Mouse (Mus musculus) right cerebral cortex, postnatal 36 days (tissue): ENCODE data around the gene Pxk.

ENCODE experiments used
- DNase-seq, 2 experiments: peaks; one replicate each; pipeline ENCODE4 v3.0.0; 2022; ENCODE audit warnings: low spot score in 2 of 2, mixed read lengths in 1 of 2

Pxk gene

GRCm38 (mm10) chr14:8097978-8098686 lies at the start of gene Pxk:
Gene Pxk, plus strand, starts transcription at chr14:8098211.
- DNase-seq: peak; percentile 93 to 94

DNA sequence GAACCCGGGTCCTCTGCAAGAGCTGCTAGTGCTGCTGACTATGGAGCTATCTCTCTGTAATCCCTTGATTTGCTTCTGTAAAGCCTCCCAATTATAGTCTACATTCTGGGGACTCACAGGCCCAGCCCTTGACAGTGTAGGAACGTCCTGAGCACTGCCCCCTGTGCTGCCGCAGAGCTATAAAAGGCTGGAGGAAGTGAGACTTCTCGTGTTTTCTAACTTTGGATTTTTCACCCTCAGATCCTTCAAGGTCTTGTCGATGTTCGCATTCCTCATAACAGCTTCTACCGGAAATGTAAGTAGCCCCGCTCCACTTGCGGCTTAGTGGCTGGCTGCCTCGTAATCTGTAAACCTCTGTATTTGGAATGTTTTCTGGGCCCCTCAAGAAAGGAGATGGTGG lies 48.7 kb upstream of the Pxk start:
- no peak for DNase-seq

DNA sequence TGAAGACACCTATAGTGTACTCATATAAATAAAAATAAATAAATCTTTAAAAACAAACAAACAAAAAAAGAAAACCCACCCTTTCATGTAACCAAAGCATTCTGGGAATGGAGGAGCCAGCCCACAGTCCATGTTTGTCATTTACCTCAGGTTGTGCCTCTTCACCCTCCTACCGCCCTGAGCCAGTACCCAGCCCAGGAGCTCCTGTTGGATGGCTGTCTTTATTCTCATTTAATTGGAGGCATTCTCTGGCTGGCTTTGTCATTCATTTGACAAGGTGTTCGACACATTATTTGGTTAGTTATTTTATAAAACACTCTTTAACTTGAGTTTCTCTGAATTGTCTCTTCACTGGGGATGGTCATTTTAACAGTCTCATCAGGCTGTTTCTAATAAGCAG lies 46.1 kb upstream of the Pxk start:
- DNase-seq: no peak

DNA sequence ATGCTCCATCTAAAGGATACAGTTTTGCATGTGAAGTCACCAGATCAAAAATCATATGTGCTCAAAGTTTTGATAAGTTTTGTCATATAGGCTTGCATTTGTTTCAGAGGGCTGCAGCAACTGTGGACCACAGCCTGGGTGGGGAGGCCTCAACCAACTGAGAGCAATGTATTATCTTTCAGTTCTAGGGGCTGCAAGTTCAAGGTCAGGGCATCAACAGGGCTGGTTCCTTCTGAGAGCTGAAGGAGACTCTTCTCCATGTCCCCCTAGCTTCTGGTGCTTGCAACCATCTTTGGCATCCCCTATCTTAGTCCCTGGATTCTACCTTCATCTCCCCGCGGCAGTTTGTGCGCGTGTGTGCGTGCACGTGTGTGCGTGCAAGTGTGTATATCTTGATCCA lies 45.4 kb upstream of the Pxk start:
- no peak for DNase-seq

GRCm38 (mm10) chr14:8054310-8055102 lies 43.5 kb upstream of the Pxk start:
- no peak for DNase-seq

DNA sequence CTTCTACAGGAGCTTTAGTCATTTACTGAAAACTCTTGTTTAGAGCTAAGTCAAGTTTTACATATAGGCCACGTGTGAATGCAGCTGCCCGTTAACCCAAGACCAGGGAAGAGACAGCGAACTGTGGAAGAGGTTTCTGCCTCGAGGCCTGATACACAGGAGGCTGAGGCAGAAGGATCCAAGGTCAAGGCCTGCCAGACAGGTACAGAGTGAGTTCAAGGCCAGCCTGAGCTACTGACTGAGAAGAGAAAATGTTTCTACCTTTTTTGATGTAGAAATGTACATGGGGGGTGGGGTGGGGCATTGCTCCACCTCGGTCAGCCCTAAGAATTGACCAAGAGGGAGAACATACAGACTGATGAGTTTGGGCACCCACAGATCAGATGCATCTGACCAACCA lies 41.9 kb upstream of the Pxk start:
- no peak for DNase-seq

- no peak for DNase-seq
These were observed 38.1 kb upstream of the Pxk start for GRCm38 (mm10) chr14:8059938-8060337.

- no peak for DNase-seq
These were observed 35.9 kb upstream of the Pxk start for GRCm38 (mm10) chr14:8062076-8062475.

DNA sequence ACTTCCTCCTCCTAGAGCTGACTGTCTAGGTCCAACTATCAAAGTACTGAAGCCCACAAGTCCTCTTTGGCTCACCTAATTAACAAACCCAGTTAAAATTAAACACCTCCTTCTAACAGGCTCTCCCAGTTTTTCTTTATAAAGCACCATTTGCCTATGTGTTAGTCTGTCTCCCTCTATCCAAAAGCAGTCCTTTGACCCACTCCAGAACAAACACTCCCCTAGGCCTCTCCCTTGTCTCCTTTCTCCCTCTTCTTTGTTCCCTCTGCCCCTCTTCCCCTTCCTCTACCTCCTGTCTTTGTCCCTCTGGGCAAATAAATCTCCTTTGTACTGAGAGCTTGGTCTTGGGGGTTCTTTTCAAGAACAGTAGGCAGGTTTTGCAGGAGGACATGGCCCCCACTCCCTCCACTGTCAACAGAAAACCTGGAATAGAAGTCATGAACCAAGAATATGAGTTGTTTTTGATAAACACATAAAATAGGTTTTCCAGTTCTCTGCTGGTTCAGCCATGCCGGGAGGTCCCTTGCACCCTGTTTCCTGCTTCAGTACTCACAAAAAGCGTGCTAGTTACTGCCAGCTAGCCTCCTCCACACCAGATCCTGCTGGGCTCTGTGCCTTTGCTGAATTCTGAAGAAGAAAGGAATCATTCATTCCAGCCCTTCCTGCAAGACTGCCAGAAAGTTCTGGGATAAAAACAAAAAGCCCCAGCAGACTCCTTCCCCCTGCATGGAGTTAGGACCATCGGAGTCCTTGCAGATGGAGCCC lies 35.3 kb upstream of the Pxk start:
- DNase-seq: peak; percentile 43 to 63

- DNase-seq: no peak
These were observed 33.9 kb upstream of the Pxk start for GRCm38 (mm10) chr14:8063835-8064785.

DNA sequence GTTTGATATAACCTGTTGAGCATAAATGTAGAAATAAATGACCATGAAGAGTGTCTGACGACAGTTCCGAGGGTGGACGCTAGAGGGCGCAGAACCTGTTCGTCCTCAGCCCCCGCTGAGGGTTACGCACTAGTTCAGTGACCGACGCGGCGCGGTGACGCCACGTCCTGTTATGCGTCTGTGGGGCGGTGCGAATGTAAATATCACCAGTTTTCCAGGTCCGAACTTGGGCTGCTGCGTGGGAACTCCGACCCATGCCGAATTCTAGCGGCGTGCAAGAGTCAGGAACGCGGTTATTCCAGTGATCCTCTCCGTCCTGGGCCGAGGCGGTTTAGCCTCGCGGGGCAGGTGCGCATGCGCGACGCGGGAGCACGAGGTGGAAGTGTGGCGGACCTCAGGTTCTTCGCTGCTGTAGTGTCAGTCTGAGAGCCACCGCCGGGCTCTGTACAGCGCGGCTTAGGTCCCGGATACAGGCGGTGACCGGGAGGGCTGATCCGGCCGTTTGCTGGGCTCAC lies 17.8 kb upstream of the Pxk start, which contains the start of gene Rpp14:
TSS of gene Rpp14 (plus strand) at position 203 of the 515 bp plus-strand sequence.
- DNase-seq: peak; percentile 94 to 96

DNA sequence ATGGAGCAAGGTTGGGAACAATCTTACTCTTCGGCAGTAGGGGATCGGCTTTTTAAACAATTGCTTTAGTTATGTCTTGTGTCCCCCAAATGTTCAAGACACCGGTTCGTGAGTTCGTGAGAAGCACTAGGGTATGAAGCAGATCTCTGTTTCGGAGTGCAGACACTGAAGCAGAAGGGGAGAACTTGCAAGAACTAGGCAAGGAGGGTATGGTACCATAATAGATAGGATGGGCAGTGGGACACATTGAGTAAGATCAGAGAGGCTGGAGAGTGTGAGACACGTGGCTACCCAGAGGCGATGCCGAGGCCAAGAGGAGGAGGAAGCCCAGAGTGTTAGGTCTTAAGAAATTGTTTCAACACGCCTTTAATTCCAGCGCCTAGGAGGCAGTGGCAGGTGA lies 17.3 kb upstream of the Pxk start:
- DNase-seq: no peak

GRCm38 (mm10) chr14:8082949-8083348 lies 15.1 kb upstream of the Pxk start:
- no peak for DNase-seq

DNA sequence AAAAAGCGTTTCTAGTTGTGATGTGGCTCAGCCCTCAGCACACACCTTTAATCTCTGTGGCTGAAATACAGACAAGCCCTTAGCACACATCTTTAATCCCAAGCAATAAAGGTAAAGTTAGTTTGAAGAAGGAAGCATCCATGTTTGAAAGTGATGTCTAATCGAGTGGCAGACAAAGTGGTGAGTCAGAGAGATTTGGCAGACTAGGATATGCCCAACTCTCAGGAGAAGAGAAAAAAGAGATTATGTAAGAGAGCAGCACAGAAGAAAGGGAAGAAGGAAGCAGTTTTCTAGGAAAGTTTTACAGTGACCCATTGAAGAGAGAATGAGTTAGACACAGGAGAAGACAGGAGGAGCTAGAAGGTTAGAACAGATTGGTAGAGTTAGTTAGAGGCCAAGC lies 9.0 kb upstream of the Pxk start:
- no peak for DNase-seq

- no peak for DNase-seq
These were observed 5.4 kb upstream of the Pxk start for GRCm38 (mm10) chr14:8092573-8092972.

DNA sequence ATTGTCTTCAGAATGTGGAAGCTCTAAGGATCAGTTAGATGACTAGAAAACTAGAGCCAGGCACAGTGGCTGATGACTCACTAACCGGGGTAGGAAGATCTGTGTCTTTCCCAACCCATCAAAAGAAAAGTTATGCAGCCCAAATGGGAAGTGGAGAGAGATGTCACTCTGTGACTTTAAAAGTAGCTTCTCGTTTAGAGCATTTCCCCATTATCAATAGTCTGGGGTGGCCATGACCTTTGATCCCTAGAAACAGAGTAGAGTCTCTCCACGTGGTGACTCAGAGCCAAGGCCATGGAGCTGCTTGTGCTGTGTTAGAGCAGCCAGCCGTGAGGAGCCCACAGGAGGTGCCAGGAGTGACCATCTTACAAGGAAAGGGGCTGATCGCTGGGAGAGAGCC lies 4.6 kb upstream of the Pxk start:
- DNase-seq: no peak

GRCm38 (mm10) chr14:8094931-8095561 lies 3.0 kb upstream of the Pxk start:
- no peak for DNase-seq

DNA sequence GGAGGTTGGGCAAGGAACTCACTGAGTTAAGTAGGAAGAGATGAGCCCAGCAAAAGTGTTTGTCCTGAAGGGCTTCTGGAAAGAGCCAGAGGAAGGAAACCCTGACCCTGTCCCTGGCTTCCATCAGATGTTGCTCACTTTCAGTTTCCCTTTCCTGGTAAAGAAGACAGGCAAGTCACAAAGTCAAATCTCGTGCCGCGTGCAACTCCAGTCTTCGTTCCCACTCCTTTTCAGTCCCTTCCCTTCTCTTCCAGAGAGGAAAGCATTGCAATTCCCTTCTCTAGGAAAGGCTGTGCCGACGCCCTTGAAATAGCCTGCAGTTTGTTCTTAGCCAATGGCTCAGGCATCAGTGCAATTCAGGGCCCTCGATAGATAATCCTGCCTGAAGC lies 2.5 kb upstream of the Pxk start:
- DNase-seq: no peak

DNA sequence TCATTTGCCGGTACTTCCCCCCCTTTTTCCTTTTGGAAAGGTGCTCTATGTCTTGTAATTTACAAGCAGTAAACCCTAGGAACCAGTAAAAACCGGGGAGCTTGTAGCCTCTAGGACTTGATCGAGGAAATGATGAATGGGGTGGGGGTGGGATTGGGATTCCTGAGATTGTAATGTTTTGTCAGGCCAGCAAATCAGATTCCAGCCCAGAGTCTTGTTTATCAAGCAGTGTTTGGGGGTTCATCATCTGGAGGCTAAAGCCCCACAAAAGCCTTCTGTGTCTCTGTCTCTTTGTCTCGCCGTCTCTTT lies 630 bp downstream of the Pxk start:
- no peak for DNase-seq

- DNase-seq: peak; percentile 22 to 24
These were observed 1.6 kb downstream of the Pxk start for GRCm38 (mm10) chr14:8099561-8100021.

- DNase-seq: no peak
These were observed 3.9 kb downstream of the Pxk start for GRCm38 (mm10) chr14:8101886-8102285.
